Mouse (Mus musculus): ENCODE measurements around the gene Sox5.

- TF ChIP-seq POLR2A (IDR thresholded peaks at IDR 0.05; ENCODE audit: insufficient read depth, low read depth, low read length) (no peak), CTCF (IDR thresholded peaks at IDR 0.05) (no peak)
These were observed 330.1 kb downstream of the Sox5 start for GRCm38 (mm10) chr6:144451631-144452030.

Data from heart, adult 2 months (tissue).